Mouse (Mus musculus) left cerebral cortex, adult 2 months (tissue): Measurements from ENCODE around the gene Alb. TPM values are rescaled to one million over a fixed set of nuclear protein-coding genes. Genes with fewer than 3 reads are reported as not detected.

Source experiments
- DNase-seq, 2 experiments: peaks; one replicate each; pipeline ENCODE4 v3.0.0; 2021 to 2022; ENCODE audit warnings: low spot score in 2 of 2, mixed read lengths in 1 of 2; ENCODE audit errors: extremely low spot score in 1 of 2
- H3K27ac ChIP-seq: fragments of 200-600 bp; 2 replicates; pipeline ENCODE4 v1.8.1; 2022
- H3K4me3 ChIP-seq: fragments of 200-600 bp; 2 replicates; pipeline ENCODE4 v1.8.1; 2022
- CTCF ChIP-seq: fragments of 200-600 bp; IDR thresholded peaks from 2 replicates; pipeline ENCODE4 v1.8.1; 2022; ENCODE audit warnings: antibody characterized with exemption, mild to moderate bottlenecking, moderate library complexity
- intact Hi-C: fragments of 180-260 bp; cut with DNase I; formaldehyde crosslinking; loops from one replicate; pipeline ENCODE4 v1.15.1; 2025
- total RNA-seq, 2 experiments: library from RNA; stranded (reverse); gene quantifications; 2 replicates each; pipeline ENCODE4 v1.2.3; 2021

Alb gene
- total RNA-seq, 2 experiments from 2014 or later, result not detected

DNA sequence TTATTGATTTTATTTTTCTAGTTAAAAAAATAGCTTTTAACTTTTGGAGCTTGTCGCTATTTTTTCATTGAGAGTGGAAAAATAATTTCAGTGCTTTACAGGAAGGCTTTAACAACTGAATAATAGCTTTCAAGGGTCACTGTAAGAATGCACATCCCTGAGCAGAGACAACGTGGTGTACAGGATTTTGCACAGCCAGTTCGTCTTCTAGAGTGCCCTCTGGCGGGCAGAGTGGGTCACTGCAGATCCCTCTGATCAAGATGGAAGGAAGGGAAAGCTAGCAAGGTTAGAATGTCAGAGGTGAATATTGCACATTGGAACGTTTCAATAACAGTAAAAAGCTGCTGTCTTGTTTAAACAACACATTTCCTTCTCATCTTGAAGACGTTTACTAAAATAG lies 40.0 kb downstream of the Alb start:
- intact Hi-C loops, result loop anchor here (2.0 kb wide), 3 partner anchors 88 to 298 kb away; no protein-coding TSS in a partner anchor
- Histone ChIP-seq H3K4me3 (no peak overlapping the region), H3K27ac (no peak overlapping the region)
- peak; percentile 98 for TF ChIP-seq CTCF
- DNase-seq, result peak; percentile 72 to 80

GRCm38 (mm10) chr5:90501752-90502151 lies 41.1 kb downstream of the Alb start:
- Histone ChIP-seq H3K27ac (no peak overlapping the region), H3K4me3 (no peak overlapping the region)
- intact Hi-C loops, result loop anchor here (2.0 kb wide), 3 partner anchors 87 to 299 kb away; no protein-coding TSS in a partner anchor
- TF ChIP-seq CTCF, result no peak
- DNase-seq, result no peak

- no peak for DNase-seq
- H3K4me3 ChIP-seq, result no peak overlapping the region
- no peak for TF ChIP-seq CTCF
- intact Hi-C loops, result no loop called here
- no peak overlapping the region for H3K27ac ChIP-seq
Measured at GRCm38 (mm10) chr5:90504742-90505141, 44.0 kb downstream of the Alb start.

DNA sequence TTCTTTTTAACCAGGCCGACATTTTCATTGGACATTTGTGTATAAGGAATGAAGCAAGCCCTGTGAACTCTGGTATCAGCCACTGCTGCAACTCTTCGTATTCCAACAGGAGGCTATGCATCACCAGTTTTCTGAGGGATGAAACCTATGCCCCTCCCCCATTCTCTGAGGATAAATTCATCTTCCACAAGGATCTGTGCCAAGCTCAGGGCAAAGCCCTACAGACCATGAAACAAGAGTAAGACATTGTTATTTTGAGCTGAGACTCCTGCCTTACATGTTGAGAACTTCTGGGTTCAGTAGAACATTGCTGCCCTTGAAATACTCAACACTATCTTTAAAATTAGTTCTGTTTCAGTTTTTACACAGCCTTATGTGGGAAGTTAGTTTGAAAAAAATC lies 45.8 kb downstream of the Alb start:
- intact Hi-C loops, result no loop called here
- no peak overlapping the region for H3K4me3 ChIP-seq
- DNase-seq, result no peak
- no peak for TF ChIP-seq CTCF
- H3K27ac ChIP-seq, result no peak overlapping the region

DNA sequence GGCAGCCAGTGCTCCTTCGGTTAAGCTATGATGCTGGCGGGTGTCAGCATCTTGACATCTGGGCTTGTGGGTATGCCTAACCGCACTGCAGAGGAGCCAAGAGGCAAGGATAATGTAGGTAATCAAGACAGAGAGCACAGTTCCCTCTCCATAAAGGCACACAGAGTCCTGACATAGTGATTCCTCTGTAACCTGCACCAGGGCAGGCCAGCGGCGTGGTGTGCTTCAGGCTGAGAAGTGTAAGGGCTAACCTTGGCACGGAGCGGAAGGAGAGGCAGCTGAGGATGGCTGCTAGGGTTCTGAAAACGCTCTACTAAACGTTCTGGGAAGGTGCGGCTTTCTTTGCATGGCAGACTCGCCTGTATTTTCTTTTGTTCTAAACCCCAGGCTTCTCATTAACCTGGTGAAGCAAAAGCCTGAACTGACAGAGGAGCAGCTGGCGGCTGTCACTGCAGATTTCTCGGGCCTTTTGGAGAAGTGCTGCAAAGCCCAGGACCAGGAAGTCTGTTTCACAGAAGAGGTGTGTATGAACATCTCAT lies 46.8 kb downstream of the Alb start:
- no peak overlapping the region for H3K27ac ChIP-seq
- intact Hi-C loops, result no loop called here

GRCm38 (mm10) chr5:90509828-90510592 lies 49.3 kb downstream of the Alb start:
- TF ChIP-seq CTCF, result no peak
- Histone ChIP-seq H3K27ac (no peak overlapping the region), H3K4me3 (no peak overlapping the region)
- no peak for DNase-seq
- intact Hi-C loops, result no loop called here

More for the DNA sequence above, 46.8 kb downstream of the Alb start:
- no peak for TF ChIP-seq CTCF
- no peak overlapping the region for H3K4me3 ChIP-seq
- DNase-seq, result no peak

- Histone ChIP-seq H3K4me3 (no peak overlapping the region), H3K27ac (no peak overlapping the region)
- DNase-seq, result no peak
- intact Hi-C loops, result no loop called here
- no peak; the same call in 1 of the 2 replicates for TF ChIP-seq CTCF
Measured at GRCm38 (mm10) chr5:90512288-90512955, 51.7 kb downstream of the Alb start.

GRCm38 (mm10) chr5:90515561-90515960 lies 54.9 kb downstream of the Alb start:
- intact Hi-C loops, result no loop called here
- H3K4me3 ChIP-seq, result no peak overlapping the region
- no peak for DNase-seq
- H3K27ac ChIP-seq, result no peak overlapping the region
- TF ChIP-seq CTCF, result no peak

GRCm38 (mm10) chr5:90518356-90519100 lies 57.8 kb downstream of the Alb start, which contains the start of gene Afm:
TSS of gene Afm (plus strand) at chr5:90518932.
- intact Hi-C loops, result no loop called here
- Histone ChIP-seq H3K4me3 (no peak within 1 kb of the TSS), H3K27ac (no peak within 1 kb of the TSS)
- DNase-seq, result no peak
- TF ChIP-seq CTCF, result no peak

Other genes with a start within 250 kb of the Alb start
- 10 to 100 TPM; 24.7 to 25.9 TPM for gene Cox18, start 236.9 kb upstream of the Alb start, total RNA-seq
- gene Ankrd17, start 94.3 kb upstream of the Alb start, total RNA-seq, result 100 to 1,000 TPM; 124 TPM
- gene Gm9958, start 93.7 kb upstream of the Alb start, total RNA-seq, result 1 to 10 TPM; 1.1 to 1.6 TPM
- under 1 TPM in 1 of 2 experiments, not detected in 1; 0.75 TPM for gene Afp, start 29.8 kb downstream of the Alb start, total RNA-seq
- gene Afm, start 58.0 kb downstream of the Alb start, total RNA-seq, result not detected
- gene 5830473C10Rik, start 100.2 kb downstream of the Alb start, total RNA-seq, result under 1 TPM; 0.14 to 0.18 TPM
- 1 to 10 TPM; 1.6 to 2.3 TPM for gene Rassf6, start 179.8 kb downstream of the Alb start, total RNA-seq